Mouse (Mus musculus) limb, embryonic 10.5 days (tissue): ENCODE measurements around the gene Lrrn4cl. TPM values are rescaled to one million over a fixed set of nuclear protein-coding genes. Genes with fewer than 3 reads are reported as not detected.

Experiments used
- DNase-seq: peaks from one replicate; pipeline ENCODE4 v3.0.0-alpha.2; 2017; ENCODE audit warnings: low spot score
- H3K27ac ChIP-seq: fragments of 300-500 bp; sonication (generic); 2 replicates; pipeline ENCODE4 v1.5.1; 2016; ENCODE audit warnings: mild to moderate bottlenecking
- H3K27me3 ChIP-seq: fragments of 300-500 bp; sonication (generic); 2 replicates; pipeline ENCODE4 v1.6.1; 2016; ENCODE audit warnings: low read depth, mild to moderate bottlenecking; ENCODE audit not compliant: poor library complexity, severe bottlenecking
- H3K36me3 ChIP-seq: fragments of 300-500 bp; sonication (generic); 2 replicates; pipeline ENCODE4 v1.6.1; 2016; ENCODE audit warnings: mild to moderate bottlenecking, moderate library complexity
- H3K4me1 ChIP-seq: fragments of 300-500 bp; sonication (generic); 2 replicates; pipeline ENCODE4 v1.6.1; 2016
- H3K4me3 ChIP-seq: fragments of 300-500 bp; sonication (generic); 2 replicates; pipeline ENCODE4 v1.5.1; 2016; ENCODE audit warnings: mild to moderate bottlenecking, moderate library complexity
- H3K9me3 ChIP-seq: fragments of 300-500 bp; sonication (generic); replicated peaks from 2 replicates; pipeline ENCODE4 v1.6.1; 2016; ENCODE audit warnings: mild to moderate bottlenecking
- WGBS: fragments of 180-500 bp; shearing (Covaris S2); methylation state at CpG from one replicate; pipeline ENCODE4 v1.1.7; 2016; 5-methylcytosine and 5-hydroxymethylcytosine counted together
- polyA plus RNA-seq: library from polyadenylated mRNA; unstranded; fragments of >200 nt; fragmentation: Nextera tagmentation; extraction: Ambion mirVana; gene quantifications from 2 replicates; pipeline ENCODE4 v1.2.1, GENCODE M21; 2016

The Lrrn4cl gene
- polyA plus RNA-seq, 1 experiment from 2014 or later, result 0.39 TPM

GRCm38 (mm10) chr19:8872266-8872840 is 21.8 kb downstream of the Lrrn4cl start:
- Histone ChIP-seq H3K27ac (peak overlapping the region; percentile 93), H3K36me3 (peaks cover 48% of the 10 kb centered on the region), H3K4me1 (peaks cover 10% of the 10 kb centered on the region), H3K27me3 (no peaks in the 10 kb centered on the region), H3K4me3 (peak overlapping the region; percentile 96), H3K9me3 (no peaks in the 10 kb centered on the region)
- 78% methylated on average over 10 of the region's 10 CpGs for WGBS
- DNase-seq, result no peak

GRCm38 (mm10) chr19:8875031-8875430 is 24.5 kb downstream of the Lrrn4cl start:
- H3K9me3 ChIP-seq, result no peaks in the 10 kb centered on the region
- H3K4me1 ChIP-seq, result peaks cover 16% of the 10 kb centered on the region
- DNase-seq, result no peak
- no peaks in the 10 kb centered on the region for H3K27me3 ChIP-seq
- no peak overlapping the region for H3K4me3 ChIP-seq
- 96% methylated on average over 7 of the region's 7 CpGs for WGBS
- no peak overlapping the region for H3K27ac ChIP-seq
- H3K36me3 ChIP-seq, result peaks cover 65% of the 10 kb centered on the region

- H3K27ac ChIP-seq, result peak within 1 kb of the TSS; percentile 92
These were observed 29.9 kb downstream of the Lrrn4cl start, which contains the start of gene Uqcc3 for GRCm38 (mm10) chr19:8880311-8881033. TSS of gene Uqcc3 (minus strand) at chr19:8880923.

GRCm38 (mm10) chr19:8881034-8881392 is 30.4 kb downstream of the Lrrn4cl start:
- 18% methylated on average over 3 of the region's 3 CpGs for WGBS
- H3K27me3 ChIP-seq, result no peaks in the 10 kb centered on the region
- peaks cover 31% of the 10 kb centered on the region for H3K36me3 ChIP-seq
- no peaks in the 10 kb centered on the region for H3K9me3 ChIP-seq
- no peak for DNase-seq
- H3K4me1 ChIP-seq, result peaks cover 10% of the 10 kb centered on the region; the same call in 1 of the 2 replicates
- H3K27ac ChIP-seq, result peak overlapping the region; percentile 92
- peak overlapping the region; percentile 84 for H3K4me3 ChIP-seq

More at GRCm38 (mm10) chr19:8880311-8881033, 29.9 kb downstream of the Lrrn4cl start, which contains the start of gene Uqcc3:
- Histone ChIP-seq H3K36me3 (peaks cover 36% of the 10 kb centered on the region), H3K4me1 (peaks cover 10% of the 10 kb centered on the region; the same call in 1 of the 2 replicates), H3K9me3 (no peaks in the 10 kb centered on the region), H3K27me3 (no peaks in the 10 kb centered on the region), H3K4me3 (peak within 1 kb of the TSS; percentile 84)
- WGBS, result under 1% methylated on average over 42 of the region's 42 CpGs
- DNase-seq, result peak; percentile 84

GRCm38 (mm10) chr19:8883616-8884015 is 33.0 kb downstream of the Lrrn4cl start, which contains the start of the genes Lbhd1 and Gm49403:
TSS of gene Lbhd1 (plus strand) at chr19:8883732.
TSS of gene Gm49403 (plus strand) at chr19:8883930.
- WGBS, result 91% methylated on average over 3 of the region's 3 CpGs
- Histone ChIP-seq H3K9me3 (no peaks in the 10 kb centered on the region), H3K4me3 (no peak within 1 kb of the TSS), H3K4me1 (peaks cover 18% of the 10 kb centered on the region), H3K36me3 (peaks cover 11% of the 10 kb centered on the region; the same call in 1 of the 2 replicates), H3K27ac (no peak within 1 kb of the TSS), H3K27me3 (no peaks in the 10 kb centered on the region)
- no peak for DNase-seq

- Histone ChIP-seq H3K4me3 (peak overlapping the region; percentile 68), H3K36me3 (peaks cover 20% of the 10 kb centered on the region), H3K4me1 (peaks cover 14% of the 10 kb centered on the region), H3K27ac (peak overlapping the region; percentile 93), H3K9me3 (no peaks in the 10 kb centered on the region), H3K27me3 (no peaks in the 10 kb centered on the region)
- 37% methylated on average over 1 of the region's 1 CpGs for WGBS
- no peak for DNase-seq
These were observed 36.5 kb downstream of the Lrrn4cl start for GRCm38 (mm10) chr19:8886916-8887584.

- H3K36me3 ChIP-seq, result peaks cover 21% of the 10 kb centered on the region
- peak overlapping the region; percentile 93 for H3K27ac ChIP-seq
- peaks cover 14% of the 10 kb centered on the region for H3K4me1 ChIP-seq
- no peaks in the 10 kb centered on the region for H3K27me3 ChIP-seq
- H3K9me3 ChIP-seq, result no peaks in the 10 kb centered on the region
- no peak for DNase-seq
- H3K4me3 ChIP-seq, result peak overlapping the region; percentile 68
- WGBS, result 17% methylated on average over 19 of the region's 19 CpGs
These were observed 37.3 kb downstream of the Lrrn4cl start for GRCm38 (mm10) chr19:8887585-8888463.

- Histone ChIP-seq H3K27ac (peak within 1 kb of the TSS; percentile 93), H3K9me3 (no peaks in the 10 kb centered on the region), H3K27me3 (no peaks in the 10 kb centered on the region), H3K36me3 (peaks cover 22% of the 10 kb centered on the region), H3K4me3 (peak within 1 kb of the TSS; percentile 68), H3K4me1 (peaks cover 18% of the 10 kb centered on the region)
- DNase-seq, result peak; percentile 95
- under 1% methylated on average over 58 of the region's 58 CpGs for WGBS
These were observed 38.2 kb downstream of the Lrrn4cl start, which contains the start of the genes 1810009A15Rik and Gm49416 for GRCm38 (mm10) chr19:8888511-8889385. TSS of gene 1810009A15Rik (plus strand) at chr19:8888853. TSS of gene Gm49416 (plus strand) at chr19:8888926.

- peak; percentile 87 for DNase-seq
- Histone ChIP-seq H3K36me3 (peaks cover 51% of the 10 kb centered on the region), H3K9me3 (no peaks in the 10 kb centered on the region), H3K27me3 (no peaks in the 10 kb centered on the region), H3K27ac (peak within 1 kb of the TSS; percentile 94), H3K4me1 (peaks cover 31% of the 10 kb centered on the region), H3K4me3 (peak within 1 kb of the TSS; percentile 90)
- 3% methylated on average over 54 of the region's 54 CpGs for WGBS
These were observed 42.5 kb downstream of the Lrrn4cl start, which contains the start of gene Ints5 for GRCm38 (mm10) chr19:8892829-8893766. TSS of gene Ints5 (plus strand) at chr19:8893005.

- Histone ChIP-seq H3K27ac (no peak overlapping the region), H3K27me3 (no peaks in the 10 kb centered on the region), H3K4me1 (peaks cover 33% of the 10 kb centered on the region), H3K4me3 (peak overlapping the region; percentile 6; the same call in 1 of the 2 replicates), H3K36me3 (peaks cover 51% of the 10 kb centered on the region), H3K9me3 (no peaks in the 10 kb centered on the region)
- WGBS, result 94% methylated on average over 9 of the region's 9 CpGs
- no peak for DNase-seq
These were observed 44.9 kb downstream of the Lrrn4cl start for GRCm38 (mm10) chr19:8895397-8895960.
